Mouse (Mus musculus) gastrocnemius, adult 8-10 months (tissue): ENCODE measurements around the gene Faap20. TPM values are rescaled to one million over a fixed set of nuclear protein-coding genes. Genes with fewer than 3 reads are reported as not detected.

ENCODE experiments used
- total RNA-seq, 4 experiments: library from RNA; stranded (reverse); gene quantifications; 2 replicates each; pipeline ENCODE4 v1.2.4; 2022

Faap20 gene
- total RNA-seq, 4 experiments from 2014 or later, result 3.6 to 6.8 (median 5.0) TPM

Other genes with a start within 250 kb of the Faap20 start
- under 1 TPM in 3 of 4 experiments, not detected in 1; 0.13 to 0.73 (median 0.15) TPM for gene Plch2, start 193.0 kb upstream of the Faap20 start, total RNA-seq
- 10 to 100 TPM; 10.4 to 12.4 (median 11.4) TPM for gene Pex10, start 182.8 kb upstream of the Faap20 start, total RNA-seq
- gene Rer1, start 163.4 kb upstream of the Faap20 start, total RNA-seq, result 10 to 100 TPM; 52.2 to 64.6 (median 59.8) TPM
- 1 to 10 TPM; 1.2 to 2.1 (median 1.4) TPM for gene Morn1, start 163.2 kb upstream of the Faap20 start, total RNA-seq
- 10 to 100 TPM; 25.8 to 29.6 (median 28.3) TPM for gene Ski, start 27.2 kb upstream of the Faap20 start, total RNA-seq
- 1 to 10 TPM; 1.8 to 2.9 (median 2.4) TPM for gene Prkcz, start 111.6 kb downstream of the Faap20 start, total RNA-seq
- under 1 TPM; 0.67 to 0.92 (median 0.76) TPM for gene Gabrd, start 148.3 kb downstream of the Faap20 start, total RNA-seq
- under 1 TPM; 0.22 to 0.47 (median 0.39) TPM for gene Cfap74, start 159.4 kb downstream of the Faap20 start, total RNA-seq
- 100 to 1,000 TPM; 139 to 250 (median 181) TPM for gene Tmem52, start 219.3 kb downstream of the Faap20 start, total RNA-seq
- gene Gnb1, start 241.6 kb downstream of the Faap20 start, total RNA-seq, result 10 to 100 TPM; 44.1 to 58.4 (median 47.3) TPM